21 mouse cellular contexts compared by ENCODE assay signal in the genomic region with DNA sequence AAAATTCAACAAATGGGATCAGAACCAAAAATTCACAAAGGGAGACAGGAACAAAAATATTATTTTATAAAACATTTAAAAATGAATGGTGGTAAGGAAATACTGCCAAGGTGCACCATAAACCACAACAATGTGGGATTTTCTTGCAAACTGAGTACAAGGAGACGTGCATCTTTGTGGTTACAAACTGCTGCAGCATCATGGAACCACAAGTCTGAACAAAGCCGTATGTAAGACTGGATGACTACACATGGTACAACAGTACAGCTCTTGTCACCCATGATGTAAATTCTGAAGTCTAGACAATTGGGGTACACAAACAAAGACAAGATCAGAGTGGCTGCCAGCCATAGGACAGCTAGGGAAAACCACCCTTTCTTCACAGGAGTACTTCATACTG. TPM values are rescaled to one million over a fixed set of nuclear protein-coding genes. Genes with fewer than 3 reads are reported as not detected.
DNase-seq lines count a peak whose midpoint lies in the region; ATAC-seq lines count a peak whose summit lies in the region.
"Had no signal": no experiment of that assay in that cellular context is flagged by ENCODE, and none has a peak within 500 bp of the region (broad histone marks: within the 10 kb centered on the region; RNA-seq: fewer than 3 reads in every experiment).

No protein-coding gene starts in this region.

- peak; percentile 47 for ATAC-seq in common myeloid progenitor, adult 5-6 weeks (replicated peaks; ENCODE audit: low read depth, poor library complexity, severe bottlenecking)
- 0 out of 2 replicates have a peak, but pooled peaks have one; percentile 29 for ATAC-seq in megakaryocyte progenitor cell, adult 5-6 weeks (replicated peaks; ENCODE audit: poor library complexity)
- ATAC-seq in frontal cortex, adult (ENCODE audit: low TSS enrichment) = no peak
- ATAC-seq: activated CD4-positive, CD25-positive, alpha-beta regulatory T cell, adult 4 months; CD4-positive, CD25-positive, alpha-beta regulatory T cell, adult 4 months; Patski had no signal

- DNase-seq in thymus, postnatal 0 days (ENCODE audit: low spot score) = peak; percentile 38
- DNase-seq in thymus, adult 18-20 months = no peak
- peak; percentile 68 for DNase-seq in 416B (ENCODE audit: low read depth)
- no peak for DNase-seq in spleen, adult 12 weeks (ENCODE audit: low spot score)
- no peak for DNase-seq in heart, postnatal 4 days
- DNase-seq: adrenal gland, adult 2 months; adrenal gland, adult 8-10 months; adrenal gland, postnatal 10 days; adrenal gland, postnatal 14 days; adrenal gland, postnatal 25 days; adrenal gland, postnatal 36 days; B cell, adult 2 months; cerebellum, adult 11 months; cerebellum, adult 11-12 months; cerebellum, adult 18-20 months had no signal

RNA-seq across cellular contexts. Expression of a gene that starts 14.4 kb away (rescaled TPM):
- polyA plus RNA-seq in thymus, postnatal 0 days (2015; fragmentation: Nextera tagmentation; extraction: Ambion mirVana) = 8.7 and 11.6 TPM in 2 replicates
- total RNA-seq in common myeloid progenitor, adult 5-6 weeks (2017) = 15.5 and 48.8 TPM in 2 replicates
- total RNA-seq in megakaryocyte progenitor cell, adult 5-6 weeks (2015) = 10.1 and 13.6 TPM in 2 replicates
- 11.6 and 14.6 TPM in 2 replicates for total RNA-seq in megakaryocyte progenitor cell, adult 5-6 weeks (2017)
- total RNA-seq in heart, postnatal 4 days (2021) = 1 to 10 TPM; 3.5 to 4.9 TPM

RNA-seq across cellular contexts. Expression of a gene that starts 14.7 kb away (rescaled TPM):
- polyA plus RNA-seq in thymus, postnatal 0 days (2015; fragmentation: Nextera tagmentation; extraction: Ambion mirVana) = 33.4 and 37.5 TPM in 2 replicates
- 36.0 and 40.3 TPM in 2 replicates for total RNA-seq in common myeloid progenitor, adult 5-6 weeks (2017)
- total RNA-seq in megakaryocyte progenitor cell, adult 5-6 weeks (2015) = 50.0 and 54.6 TPM in 2 replicates
- total RNA-seq in megakaryocyte progenitor cell, adult 5-6 weeks (2017) = 26.4 and 34.7 TPM in 2 replicates
- total RNA-seq in heart, postnatal 4 days (2021) = 10 to 100 TPM; 81.5 to 87.0 TPM

Comparison
In these comparisons a context has a peak if more than half of its experiments do, and no peak if none do; other contexts are left out.
1. DNase-seq: peak in thymus, postnatal 0 days (single experiment) and 416B (single experiment); none in thymus, adult 18-20 months (0 of 2), spleen, adult 12 weeks (single experiment) and heart, postnatal 4 days (single experiment).